Mouse (Mus musculus) olfactory bulb, adult 2 months (tissue): ENCODE data around the gene Mink1.

Source experiments
- CTCF ChIP-seq: fragments of 200-500 bp; IDR thresholded peaks from 2 replicates; pipeline ENCODE4 v1.5.1; 2012; ENCODE audit warnings: low read depth, mild to moderate bottlenecking, low read length, moderate library complexity; ENCODE audit not compliant: insufficient read depth
- POLR2A ChIP-seq: fragments of 200-500 bp; IDR thresholded peaks from 2 replicates; pipeline ENCODE4 v1.6.1; 2012; ENCODE audit warnings: mild to moderate bottlenecking, low read depth, low read length, moderate library complexity; ENCODE audit not compliant: insufficient read depth

GRCm38 (mm10) chr11:70528610-70529009, 34.1 kb upstream of the Mink1 start:
- TF ChIP-seq POLR2A (no peak), CTCF (no peak)
